21 mouse cellular contexts compared by ENCODE assay signal in the genomic region with DNA sequence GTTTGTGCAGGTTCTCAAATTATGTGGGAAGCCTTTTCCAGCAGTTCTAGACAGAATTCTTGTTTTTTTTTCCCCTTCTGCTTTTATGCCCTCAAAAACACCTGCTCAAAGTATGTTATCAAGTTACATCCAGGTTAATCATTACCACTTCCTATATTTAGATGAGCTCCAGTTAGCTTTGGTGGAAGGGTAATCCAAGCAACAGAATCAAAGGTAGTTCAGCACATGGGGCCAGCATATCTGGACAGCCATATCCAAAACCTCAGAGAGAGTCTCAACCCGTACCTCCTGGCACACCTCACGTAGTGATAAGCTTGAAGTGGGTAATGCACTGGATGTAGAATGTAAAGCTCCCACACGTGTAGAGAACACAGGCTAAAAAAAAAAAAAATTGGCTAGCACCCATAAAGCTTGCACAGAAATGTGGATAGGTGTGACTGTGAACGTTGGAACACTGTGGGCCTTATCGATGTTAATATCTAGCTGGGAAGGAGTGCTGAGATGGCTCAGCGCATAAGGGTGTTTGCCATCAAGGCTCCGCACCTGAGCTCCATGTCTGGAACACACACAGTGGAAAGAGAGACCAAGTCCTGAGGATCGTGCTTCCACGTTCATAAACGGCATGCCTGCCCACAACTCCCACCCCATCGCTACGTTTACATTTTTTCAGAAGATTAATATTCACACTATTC.
DNase-seq lines count a peak whose midpoint lies in the region; ATAC-seq and TF ChIP-seq lines count a peak whose summit lies in the region.
"Had no signal": no experiment of that assay in that cellular context is flagged by ENCODE, and none has a peak within 500 bp of the region (broad histone marks: within the 10 kb centered on the region; RNA-seq: fewer than 3 reads in every experiment).

No protein-coding gene starts in this region.

- H3K4me2 ChIP-seq in kidney, postnatal 0 days (ENCODE audit: low read length): no peak overlapping the region
- no peak overlapping the region for H3K4me2 ChIP-seq in stomach, postnatal 0 days (replicated peaks; ENCODE audit: low read depth)
- H3K4me2 ChIP-seq in forebrain, embryonic 13.5 days: no peak overlapping the region
- H3K4me2 ChIP-seq: embryonic facial prominence, embryonic 12.5 days; heart, embryonic 12.5 days had no signal

- TF ChIP-seq CTCF in kidney, postnatal 0 days (IDR thresholded peaks at IDR 0.05; ENCODE audit: low read depth): no peak
- TF ChIP-seq CTCF in stomach, postnatal 0 days (IDR thresholded peaks at IDR 0.05; ENCODE audit: low read depth): no peak

- H3K27me3 ChIP-seq in kidney, postnatal 0 days (ENCODE audit: insufficient read depth, low read length): no peaks in the 10 kb centered on the region
- H3K27me3 ChIP-seq in stomach, postnatal 0 days (ENCODE audit: control insufficient read depth, insufficient read depth, low read length): no peaks in the 10 kb centered on the region
- no peaks in the 10 kb centered on the region for H3K27me3 ChIP-seq in forebrain, embryonic 13.5 days
- H3K27me3 ChIP-seq: embryonic facial prominence, embryonic 12.5 days; heart, embryonic 12.5 days had no signal

- peak overlapping the region; percentile 15; the same call in 1 of the 2 replicates for H3K27ac ChIP-seq in kidney, postnatal 0 days
- no peak overlapping the region for H3K27ac ChIP-seq in stomach, postnatal 0 days (replicated peaks)
- no peak overlapping the region for H3K27ac ChIP-seq in forebrain, embryonic 13.5 days
- H3K27ac ChIP-seq: embryonic facial prominence, embryonic 12.5 days; hindbrain, embryonic 10.5 days had no signal

- no peak overlapping the region for H3K9ac ChIP-seq in kidney, postnatal 0 days (ENCODE audit: low read depth, low read length)
- no peak overlapping the region for H3K9ac ChIP-seq in stomach, postnatal 0 days (ENCODE audit: low read length)
- no peak overlapping the region for H3K9ac ChIP-seq in forebrain, embryonic 13.5 days
- H3K9ac ChIP-seq: embryonic facial prominence, embryonic 12.5 days; heart, embryonic 12.5 days had no signal

- H3K4me1 ChIP-seq in kidney, postnatal 0 days (replicated peaks; ENCODE audit: insufficient read depth, low read length): no peaks in the 10 kb centered on the region
- no peaks in the 10 kb centered on the region for H3K4me1 ChIP-seq in stomach, postnatal 0 days (replicated peaks; ENCODE audit: control insufficient read depth, insufficient read depth)
- no peaks in the 10 kb centered on the region for H3K4me1 ChIP-seq in forebrain, embryonic 13.5 days
- H3K4me1 ChIP-seq: embryonic facial prominence, embryonic 12.5 days; heart, embryonic 12.5 days; hindbrain, embryonic 10.5 days had no signal

- no peak overlapping the region for H3K4me3 ChIP-seq in kidney, postnatal 0 days (replicated peaks; ENCODE audit: low read depth, low read length)
- H3K4me3 ChIP-seq in stomach, postnatal 0 days (ENCODE audit: low read depth, low read length): no peak overlapping the region
- no peak overlapping the region for H3K4me3 ChIP-seq in forebrain, embryonic 13.5 days
- H3K4me3 ChIP-seq: embryonic facial prominence, embryonic 12.5 days; heart, embryonic 12.5 days; hindbrain, embryonic 10.5 days had no signal

- no peaks in the 10 kb centered on the region for H3K9me3 ChIP-seq in kidney, postnatal 0 days (replicated peaks; ENCODE audit: low read length)
- H3K9me3 ChIP-seq in stomach, postnatal 0 days (ENCODE audit: control insufficient read depth, low read length): no peaks in the 10 kb centered on the region
- H3K9me3 ChIP-seq in forebrain, embryonic 13.5 days (replicated peaks): no peaks in the 10 kb centered on the region
- H3K9me3 ChIP-seq: embryonic facial prominence, embryonic 12.5 days; heart, embryonic 12.5 days; hindbrain, embryonic 10.5 days had no signal

- DNase-seq in kidney, adult 9 months: peak; percentile 7
- no peak for DNase-seq in kidney, adult 18-20 months
- peak; percentile 43 for DNase-seq in kidney, postnatal 0 days (ENCODE audit: low spot score)
- no peak for DNase-seq in kidney, postnatal 14 days
- DNase-seq in large intestine, adult 2 months (ENCODE audit: low read depth, low spot score): peak; percentile 48
- DNase-seq in stomach, postnatal 0 days (ENCODE audit: low spot score): peak; percentile 15
- DNase-seq in ovary, postnatal 10 days (ENCODE audit: low spot score): no peak
- DNase-seq: adrenal gland, postnatal 10 days; B cell, adult 2 months; cerebellum, adult 11 months; cerebellum, adult 8-10 months; cerebellum, postnatal 14 days; gastrocnemius, postnatal 10 days; heart, adult 18-20 months had no signal

- TF ChIP-seq EP300 in stomach, postnatal 0 days (optimal IDR thresholded peaks at IDR 0.05): no peak

- H3K36me3 ChIP-seq in kidney, postnatal 0 days (ENCODE audit: insufficient read depth, low read length): no peaks in the 10 kb centered on the region
- no peaks in the 10 kb centered on the region for H3K36me3 ChIP-seq in stomach, postnatal 0 days (ENCODE audit: control insufficient read depth, insufficient read depth, low read length)
- no peaks in the 10 kb centered on the region for H3K36me3 ChIP-seq in forebrain, embryonic 13.5 days (ENCODE audit: poor library complexity, severe bottlenecking)
- H3K36me3 ChIP-seq: embryonic facial prominence, embryonic 12.5 days; G1E; heart, embryonic 12.5 days; hindbrain, embryonic 10.5 days had no signal

- 0 out of 2 replicates have a peak, but pooled peaks have one; percentile 46 for ATAC-seq in kidney, postnatal 0 days (replicated peaks; ENCODE audit: low FRiP score, low read depth)
- ATAC-seq in stomach, postnatal 0 days (ENCODE audit: low FRiP score, low TSS enrichment): peak; percentile 12; the same call in 1 of the 2 replicates
- no peak for ATAC-seq in forebrain, embryonic 13.5 days
- ATAC-seq: CD4-positive, CD25-positive, alpha-beta regulatory T cell, adult 4 months; forebrain, embryonic 16.5 days had no signal

- WGBS in kidney, postnatal 0 days: 73% methylated on average over 12 of the region's 12 CpGs
- WGBS in large intestine, adult 2 months: 32% methylated on average over 12 of the region's 12 CpGs
- 68% methylated on average over 12 of the region's 12 CpGs for WGBS in stomach, postnatal 0 days
- WGBS in forebrain, embryonic 13.5 days: 92% methylated on average over 12 of the region's 12 CpGs

Comparison
In these comparisons a context has a peak if more than half of its experiments do, and no peak if none do; other contexts are left out.
1. DNase-seq: peak in kidney, adult 9 months (single experiment), kidney, postnatal 0 days (single experiment), large intestine, adult 2 months (single experiment) and stomach, postnatal 0 days (single experiment); none in kidney, adult 18-20 months (single experiment), kidney, postnatal 14 days (single experiment) and ovary, postnatal 10 days (single experiment).